ENCODE assay signal across 9 mouse cellular contexts in genomic region chr19:57241363-57242192, GRCm38 (mm10).
DNase-seq lines count a peak whose midpoint lies in the region; ATAC-seq and TF ChIP-seq lines count a peak whose summit lies in the region.
"Had no signal": no experiment of that assay in that cellular context is flagged by ENCODE, and none has a peak within 500 bp of the region (broad histone marks: within the 10 kb centered on the region; RNA-seq: fewer than 3 reads in every experiment).

No protein-coding gene starts in this region.

- ATAC-seq in erythroid progenitor cell, adult 5-6 weeks (replicated peaks; ENCODE audit: low FRiP score, poor library complexity, severe bottlenecking) = no peak

- TF ChIP-seq POLR2A in CH12.LX (IDR thresholded peaks at IDR 0.05; ENCODE audit: low read depth, low read length) = no peak
- TF ChIP-seq POLR2A in brain, embryonic 14.5 days (IDR thresholded peaks at IDR 0.05; ENCODE audit: borderline replicate concordance, extremely low read depth, insufficient read depth, insufficient read length, poor library complexity, severe bottlenecking) = no peak

- H3K36me3 ChIP-seq in CH12.LX (replicated peaks in 1 of 2; ENCODE audit: control insufficient read depth in 1 of 2, insufficient read depth in 1 of 2, low read length in 1 of 2) = no peaks in the 10 kb centered on the region

- dilution Hi-C loops in CH12.LX (cut with MboI; ENCODE audit: extremely low pct_ligation_motif_present, extremely low pct_unique_long_range_greater_than_20kb, low sequenced_read_pairs) = no loop called here

- no peak overlapping the region for H3K4me2 ChIP-seq in CH12.LX (ENCODE audit: insufficient read depth, low read depth, poor library complexity, severe bottlenecking)

- DNase-seq in kidney, adult 18-20 months = peak; percentile 33
- no peak for DNase-seq in kidney, postnatal 14 days
- no peak for DNase-seq in CH12.LX (ENCODE audit: extremely low read depth)
- peak; percentile 67 for DNase-seq in brain, embryonic 14.5 days (ENCODE audit: low read depth)
- DNase-seq in hindlimb bud, embryonic 11.5 days (ENCODE audit: extremely low spot score, low read depth, low spot score) = peak; percentile 37
- no peak for DNase-seq in left cerebral cortex, postnatal 36 days (ENCODE audit: low spot score in 2 of 2)
- DNase-seq in urinary bladder, postnatal 14 days (ENCODE audit: low spot score) = no peak
- DNase-seq: gastrocnemius, postnatal 14 days had no signal

- intact Hi-C loops in left cerebral cortex, postnatal 36 days (cut with DNase I) = no loop called here

- peaks cover 6 to 22% of the 10 kb centered on the region in 2 experiments for H3K4me1 ChIP-seq in CH12.LX (ENCODE audit: control insufficient read depth in 1 of 2, insufficient read depth in 2 of 2)

- H3K79me2 ChIP-seq in CH12.LX (replicated peaks; ENCODE audit: control insufficient read depth, extremely low read depth, insufficient read depth, poor library complexity, severe bottlenecking) = no peaks in the 10 kb centered on the region

- no peak overlapping the region for H3K9ac ChIP-seq in CH12.LX (ENCODE audit: insufficient read depth, low read depth)

- no peak for TF ChIP-seq RAD21 in CH12.LX (IDR thresholded peaks at IDR 0.05; ENCODE audit: low read depth, low read length)

- no peak for TF ChIP-seq CTCF in CH12.LX (conservative IDR thresholded peaks at IDR 0.05 in 1 of 2, IDR thresholded peaks at IDR 0.05 in 1 of 2; ENCODE audit: low read depth in 2 of 2, low read length in 2 of 2)
- TF ChIP-seq CTCF in brain, embryonic 14.5 days (IDR thresholded peaks at IDR 0.05; ENCODE audit: borderline replicate concordance, extremely low read depth, insufficient read depth, insufficient read length) = no peak

- H3K4me3 ChIP-seq in CH12.LX (replicated peaks in 1 of 3; ENCODE audit: low read depth in 2 of 3, low read length in 2 of 3, poor library complexity in 1 of 3) = no peak overlapping the region

- in situ Hi-C loops in CH12.LX (cut with MboI; ENCODE audit: low pct_ligation_motif_present, low pct_unique_long_range_greater_than_20kb, low sequenced_read_pairs) = no loop called here

- H3K27ac ChIP-seq in CH12.LX (ENCODE audit: insufficient read depth, low read depth) = no peak overlapping the region

- TF ChIP-seq EP300 in CH12.LX (IDR thresholded peaks at IDR 0.05; ENCODE audit: low read length) = no peak

- H3K9me3 ChIP-seq in CH12.LX (replicated peaks; ENCODE audit: low read length) = no peaks in the 10 kb centered on the region

- H3K27me3 ChIP-seq in CH12.LX (replicated peaks) = no peaks in the 10 kb centered on the region

TF ChIP-seq in CH12.LX, 34 proteins besides CTCF, POLR2A, EP300 and RAD21:
- TF ChIP-seq MYC (IDR thresholded peaks at IDR 0.05; ENCODE audit: low read depth, low read length) (no peak), ZNF384 (IDR thresholded peaks at IDR 0.05; ENCODE audit: low read depth, low read length) (0 out of 2 replicates have a peak, but pooled peaks have one; percentile 14), USF2 (conservative IDR thresholded peaks at IDR 0.05; ENCODE audit: low read depth, low read length) (no peak), CHD1 (IDR thresholded peaks at IDR 0.05; ENCODE audit: low read depth, low read length) (no peak)

Comparison
In these comparisons a context has a peak if more than half of its experiments do, and no peak if none do; other contexts are left out.
1. DNase-seq: peak in kidney, adult 18-20 months (single experiment), brain, embryonic 14.5 days (single experiment) and hindlimb bud, embryonic 11.5 days (single experiment); none in kidney, postnatal 14 days (single experiment), CH12.LX (single experiment), left cerebral cortex, postnatal 36 days (0 of 2) and urinary bladder, postnatal 14 days (single experiment).